Mouse (Mus musculus) liver, embryonic 14.5 days (tissue): Measurements from ENCODE around the gene Gfod2.

Experiments
- CTCF ChIP-seq: IDR thresholded peaks from 2 replicates; pipeline ENCODE4 v1.5.1; 2016; ENCODE audit warnings: antibody characterized with exemption, low read depth, control low read depth
- EP300 ChIP-seq: IDR thresholded peaks from 2 replicates; pipeline ENCODE4 v1.6.1; 2016; ENCODE audit warnings: antibody characterized with exemption, low read depth

DNA sequence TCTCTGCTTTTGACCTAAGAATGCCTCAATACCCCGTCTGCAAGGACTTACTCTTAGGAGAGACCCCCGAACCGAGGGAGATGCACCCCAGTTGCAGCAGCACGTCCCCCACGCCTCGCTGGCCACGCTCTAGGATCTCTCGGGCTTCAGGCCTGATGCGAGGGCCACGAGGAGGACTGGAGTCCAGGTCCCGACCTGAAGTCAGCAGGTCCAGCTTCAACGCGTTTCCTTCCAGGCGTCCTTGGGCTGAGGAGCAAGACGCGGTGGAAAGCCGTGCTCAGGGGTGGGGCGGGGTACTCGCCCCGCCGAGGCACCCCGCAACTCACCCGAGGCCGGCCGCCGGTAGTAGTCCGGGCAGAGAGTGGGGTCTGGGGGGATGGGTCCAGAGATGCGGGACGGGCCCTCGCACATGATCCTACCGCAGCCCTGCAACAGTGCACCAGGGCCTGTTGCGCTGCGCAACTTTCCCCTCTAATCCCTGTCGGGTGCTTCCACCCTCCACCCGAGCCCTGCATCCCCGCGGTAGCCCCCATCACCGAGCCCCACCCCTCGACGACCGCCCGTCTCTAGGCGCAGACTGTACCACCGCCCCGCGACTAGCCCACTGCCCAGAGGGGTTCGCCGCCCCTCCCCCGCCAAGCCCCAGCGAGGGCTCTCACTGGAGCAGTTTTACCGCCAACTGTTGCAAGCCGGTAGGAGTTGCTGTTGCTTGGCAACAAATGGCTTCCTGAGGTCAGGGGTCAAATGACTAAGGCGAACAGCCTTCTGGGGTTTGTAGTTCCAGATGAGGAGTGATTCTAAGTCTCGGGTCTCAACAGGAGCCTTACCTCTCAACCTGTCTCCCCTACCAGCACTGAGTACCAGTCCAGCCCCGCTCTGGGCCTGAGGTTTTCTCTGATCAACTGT lies 50.7 kb downstream of the Gfod2 start, which contains the start of the genes 4933405L10Rik and Enkd1:
- no peak for TF ChIP-seq CTCF
- no peak for TF ChIP-seq EP300
